Mouse (Mus musculus): ENCODE results near the gene Adgrf1.

- TF ChIP-seq CTCF (IDR thresholded peaks at IDR 0.05; ENCODE audit: low read depth): no peak
- TF ChIP-seq EP300 (IDR thresholded peaks at IDR 0.05; ENCODE audit: low read depth): no peak
Observed at GRCm38 (mm10) chr17:43362362-43362761, 92.2 kb downstream of the Adgrf1 start.
